Mouse (Mus musculus) lung, adult 2 months (tissue): ENCODE results near the gene Fam189a1.

Experiments
- CTCF ChIP-seq: fragments of 200-500 bp; IDR thresholded peaks from 2 replicates; pipeline ENCODE4 v1.5.1; 2011; ENCODE audit warnings: mild to moderate bottlenecking, low read length, control low read depth; ENCODE audit not compliant: insufficient read depth
- POLR2A ChIP-seq: fragments of 200-500 bp; IDR thresholded peaks from 2 replicates; pipeline ENCODE4 v1.6.1; 2011; ENCODE audit warnings: low read depth, mild to moderate bottlenecking, control low read depth, low read length, borderline replicate concordance; ENCODE audit errors: extremely low read depth

DNA sequence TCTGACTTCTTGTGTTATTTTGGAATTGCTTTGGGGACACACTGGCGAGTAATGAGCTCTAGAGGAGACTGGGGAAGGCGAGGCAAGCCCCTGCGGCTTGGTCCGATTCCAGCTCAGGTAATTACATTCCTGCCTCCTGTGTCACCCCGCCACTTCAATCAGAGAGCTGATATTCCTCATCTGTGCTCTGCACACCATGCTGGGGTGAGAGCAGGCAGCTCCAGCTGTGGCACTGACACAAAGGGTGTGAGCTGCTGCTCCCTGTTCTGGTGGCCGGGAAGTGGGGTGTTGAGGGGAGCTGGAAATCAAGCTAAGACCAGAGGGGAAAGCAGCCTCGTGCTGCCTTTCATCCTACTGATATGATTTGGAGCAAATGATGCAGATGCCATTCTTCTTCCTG is 386.6 kb downstream of the Fam189a1 start:
- TF ChIP-seq POLR2A (no peak), CTCF (no peak)
